Mouse (Mus musculus) kidney, postnatal 10 days (tissue): ENCODE measurements around the gene Tmem269.
A peak's percentile ranks its signal among the peaks of the same experiment; 100 is the strongest.

Experiments used
- DNase-seq: peaks from one replicate; pipeline ENCODE4 v3.0.0; 2021; ENCODE audit warnings: mixed read lengths

Gene Tmem269

GRCm38 (mm10) chr4:119180133-119180707 is 37.8 kb downstream of the Tmem269 start:
- no peak for DNase-seq

DNA sequence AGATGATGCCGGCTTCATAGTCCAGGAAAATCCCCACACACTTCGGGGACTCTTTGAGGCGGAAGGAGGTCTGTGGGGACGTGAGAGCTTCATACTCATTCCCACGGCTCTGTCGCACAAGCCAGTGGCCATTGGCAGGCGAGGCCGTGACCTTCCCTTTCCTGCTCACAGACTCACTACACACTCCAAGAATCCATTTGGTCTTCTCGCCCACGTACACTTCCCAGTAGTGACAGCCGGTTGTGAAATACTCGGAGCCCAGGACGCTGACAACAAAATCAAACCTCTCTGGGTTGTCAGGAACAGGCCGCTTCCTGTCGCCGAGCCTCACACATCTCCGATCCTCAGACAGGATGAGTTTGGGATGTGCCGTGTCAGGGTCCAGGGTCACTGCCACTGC is 39.7 kb downstream of the Tmem269 start:
- DNase-seq: peak; percentile 54

GRCm38 (mm10) chr4:119177702-119178101 is 40.3 kb downstream of the Tmem269 start:
- no peak for DNase-seq

- peak; percentile 96 for DNase-seq
Measured at GRCm38 (mm10) chr4:119173851-119174453, 44.1 kb downstream of the Tmem269 start, which contains the start of gene Zfp691. TSS of gene Zfp691 (minus strand) at chr4:119174195.

DNA sequence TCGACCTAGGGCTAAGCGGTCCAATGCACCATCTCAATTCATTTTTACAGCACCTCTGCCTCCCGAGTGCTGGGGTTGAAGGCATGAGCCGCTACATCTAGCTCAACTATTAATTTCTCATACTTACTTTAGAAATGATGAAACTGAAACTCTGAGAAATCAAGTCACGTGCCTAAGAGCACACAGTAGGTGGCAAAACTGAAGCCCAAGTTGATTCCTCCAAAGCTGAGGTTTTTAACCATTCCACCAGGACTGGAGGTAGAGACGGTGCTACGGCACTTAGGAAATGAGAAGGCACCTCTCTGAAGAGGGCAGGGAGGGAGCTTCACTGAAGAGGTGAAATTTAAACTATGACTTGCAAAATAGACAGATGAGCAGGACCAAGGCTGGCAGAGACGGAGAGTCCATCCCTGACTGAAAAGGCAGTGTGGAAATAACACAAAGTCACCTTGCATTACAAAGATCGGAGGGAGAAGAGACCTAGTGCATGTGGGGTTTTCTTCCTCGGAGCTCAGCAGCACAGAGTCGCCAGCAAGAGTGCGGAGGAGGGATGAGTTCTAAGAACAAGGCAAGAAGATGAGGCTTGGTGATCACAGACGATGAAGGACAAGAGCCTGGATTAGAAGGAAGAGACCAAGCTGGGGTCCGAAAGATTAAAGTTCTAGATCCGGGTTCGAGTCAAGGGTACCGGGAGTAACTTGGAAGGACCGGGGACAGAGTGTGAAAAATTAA is 44.9 kb downstream of the Tmem269 start:
- DNase-seq: no peak

- DNase-seq: peak; percentile 91
Measured at GRCm38 (mm10) chr4:119167663-119168062, 50.4 kb downstream of the Tmem269 start.

- DNase-seq: no peak
Measured at GRCm38 (mm10) chr4:119167068-119167467, 50.9 kb downstream of the Tmem269 start.

GRCm38 (mm10) chr4:119165916-119166315 is 52.1 kb downstream of the Tmem269 start:
- no peak for DNase-seq

GRCm38 (mm10) chr4:119162990-119163389 is 55.0 kb downstream of the Tmem269 start:
- no peak for DNase-seq

DNA sequence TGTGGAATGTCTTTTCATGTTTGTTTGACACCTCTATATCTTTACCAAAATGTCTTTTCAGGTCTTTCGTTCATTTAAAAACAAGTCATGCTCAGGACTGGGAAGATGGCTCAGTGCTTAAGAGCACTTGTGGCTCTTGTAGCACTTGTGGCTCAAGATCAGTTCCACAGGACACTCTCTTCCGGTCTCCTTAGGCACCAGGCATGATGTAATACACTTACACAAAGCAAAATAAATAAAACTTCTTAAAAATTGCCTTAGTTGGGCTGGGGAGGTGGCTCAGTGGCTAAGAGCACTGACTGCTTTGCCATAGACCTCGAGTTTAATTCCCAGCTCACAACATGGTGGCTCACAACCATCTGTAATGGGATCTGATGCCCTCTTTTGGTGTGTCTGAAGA is 56.7 kb downstream of the Tmem269 start:
- no peak for DNase-seq

GRCm38 (mm10) chr4:119157891-119158290 is 60.1 kb downstream of the Tmem269 start:
- DNase-seq: no peak

GRCm38 (mm10) chr4:119157186-119157585 is 60.8 kb downstream of the Tmem269 start:
- DNase-seq: peak; percentile 86
